Mouse (Mus musculus) CH12F3 (cell line): ENCODE results near the gene Stk11ip.

ENCODE experiments used
- in situ Hi-C: fragments of 300-500 bp; cut with MboI; formaldehyde crosslinking; loops from 2 replicates; pipeline ENCODE4 v1.14.3; 2020; ENCODE audit warnings: low sequenced_read_pairs

Gene Stk11ip

DNA sequence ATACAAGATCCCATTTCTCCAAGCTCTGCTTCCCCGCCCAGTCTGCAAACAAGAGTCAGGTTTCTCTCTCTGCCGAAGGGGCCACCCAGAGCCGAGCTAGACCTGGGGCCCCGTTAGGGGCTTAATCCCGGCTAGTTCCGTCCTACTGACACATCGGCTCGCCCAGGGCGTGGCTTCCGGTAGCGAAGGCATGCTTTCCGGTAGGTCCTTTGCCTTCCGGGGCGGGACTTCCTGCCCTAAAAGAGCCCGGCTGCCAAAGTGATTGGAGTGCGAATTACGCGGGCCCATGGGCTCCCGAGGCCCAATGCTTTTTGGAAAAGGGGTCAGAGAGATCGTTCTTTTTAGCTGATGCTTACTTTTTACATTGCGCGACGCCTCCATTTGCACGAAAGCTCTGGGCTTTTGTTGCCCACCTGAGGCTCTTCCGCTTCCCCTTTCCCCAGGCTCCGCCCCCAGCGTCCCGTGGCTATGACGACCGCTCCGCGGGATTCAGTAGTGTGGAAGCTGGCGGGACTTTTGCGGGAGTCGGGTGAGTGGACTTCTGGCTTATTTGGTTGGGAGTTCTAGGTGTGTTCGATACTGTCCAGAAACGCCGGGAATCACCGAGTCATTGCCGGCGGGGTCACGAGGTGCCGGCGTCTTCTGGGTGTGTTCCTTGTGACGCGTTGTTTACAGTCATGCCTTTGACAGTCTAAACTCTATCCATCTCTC is at the start of gene Stk11ip:
Stk11ip (plus strand) TSS at position 209 of the 711 bp plus-strand sequence.
- in situ Hi-C loops, result no loop called here

DNA sequence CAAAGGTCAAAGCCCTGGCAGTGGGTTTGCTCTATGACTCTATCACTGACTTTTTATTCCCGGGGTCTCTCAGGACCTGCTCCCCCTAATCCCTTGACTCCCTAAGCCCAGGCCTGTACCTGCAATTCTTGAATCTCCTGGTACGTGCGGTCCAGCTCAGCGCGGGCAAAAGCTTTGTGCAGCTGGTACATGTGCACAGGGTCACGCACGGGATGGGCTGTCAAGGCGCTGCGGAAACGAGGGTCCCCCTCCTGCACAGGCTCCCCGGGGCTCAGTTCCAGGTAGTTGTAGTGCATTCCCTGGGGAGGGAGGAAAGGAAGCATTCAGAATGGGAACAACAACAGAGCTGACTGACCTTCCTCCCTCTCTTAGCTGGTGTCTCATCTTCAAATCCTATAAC is 44.9 kb upstream of the Stk11ip start:
- in situ Hi-C loops, result loop anchor here (5.0 kb wide), 1 partner anchor 86 kb away; no protein-coding TSS in a partner anchor

DNA sequence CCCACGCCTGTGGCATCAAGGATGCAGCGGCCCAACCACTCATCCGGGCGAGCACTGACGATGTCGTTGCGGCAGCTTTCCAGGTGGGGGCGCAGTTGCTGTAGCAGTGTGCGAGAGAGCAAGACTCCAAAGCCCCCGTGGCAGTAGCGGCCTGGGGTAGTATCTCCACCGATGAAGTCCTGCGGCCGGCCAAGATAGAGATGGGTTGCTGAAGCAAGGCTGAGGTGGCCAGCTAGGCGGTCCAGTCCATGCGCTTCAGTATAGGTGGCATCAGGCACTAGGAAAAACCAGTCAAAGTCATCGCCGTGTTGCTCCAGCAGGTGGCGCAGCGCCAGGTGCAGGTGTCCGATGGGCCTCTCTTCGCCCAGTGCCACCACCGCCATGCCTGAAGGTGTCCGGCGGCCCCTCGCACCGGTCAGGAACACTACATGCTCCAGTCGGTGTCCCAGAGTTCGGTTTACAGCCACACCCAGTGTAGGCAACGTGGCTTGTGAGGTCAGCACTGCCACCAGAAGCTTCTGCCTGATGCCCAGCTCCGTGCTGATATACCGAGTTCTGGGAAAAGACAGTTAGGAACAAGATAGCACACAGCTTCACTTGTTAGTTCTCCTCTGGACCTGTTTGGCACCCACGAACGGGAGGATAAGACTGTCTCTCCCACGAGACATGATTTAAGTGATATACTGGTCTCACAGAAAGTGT is 43.9 kb upstream of the Stk11ip start:
- in situ Hi-C loops, result loop anchor here (5.0 kb wide), 1 partner anchor 85 kb away; no protein-coding TSS in a partner anchor

DNA sequence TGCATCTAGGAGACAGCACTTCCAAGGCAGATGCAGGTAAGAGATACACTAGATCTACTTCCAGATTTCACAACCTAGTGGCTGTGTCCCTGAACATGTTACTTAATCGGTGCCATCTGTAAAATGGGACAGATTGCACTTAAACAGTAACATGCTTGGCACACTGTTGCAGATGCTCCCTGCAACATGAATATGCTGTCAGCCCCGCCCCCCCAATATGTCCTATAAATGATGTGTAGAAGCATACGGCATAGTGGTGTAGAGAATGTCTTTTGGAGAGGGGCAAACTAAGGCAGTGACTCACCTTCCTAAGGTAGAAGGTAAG is 43.4 kb upstream of the Stk11ip start:
- in situ Hi-C loops, result loop anchor here (5.0 kb wide), 1 partner anchor 84 kb away; no protein-coding TSS in a partner anchor

DNA sequence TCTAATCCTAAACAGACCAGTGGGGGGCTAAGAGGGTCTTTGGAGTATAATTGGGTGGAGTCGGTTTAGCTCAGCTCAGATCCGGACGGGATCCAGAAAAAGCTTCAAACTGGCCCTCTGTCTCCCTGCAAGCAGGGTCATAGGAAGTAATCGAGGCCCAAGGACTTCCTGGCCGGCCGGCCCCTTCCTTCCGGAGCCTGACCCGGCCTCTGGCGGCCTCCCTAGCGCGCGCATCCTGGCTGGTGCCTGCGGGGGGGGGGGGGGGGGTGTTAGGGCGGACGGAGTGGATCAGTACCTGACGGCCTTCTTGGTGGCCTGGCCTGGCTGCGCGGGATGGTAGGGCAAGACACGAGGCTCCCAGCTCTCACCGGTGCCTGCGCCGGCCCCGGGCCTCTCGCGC is 42.8 kb upstream of the Stk11ip start:
- in situ Hi-C loops, result loop anchor here (5.0 kb wide), 1 partner anchor 84 kb away; no protein-coding TSS in a partner anchor

DNA sequence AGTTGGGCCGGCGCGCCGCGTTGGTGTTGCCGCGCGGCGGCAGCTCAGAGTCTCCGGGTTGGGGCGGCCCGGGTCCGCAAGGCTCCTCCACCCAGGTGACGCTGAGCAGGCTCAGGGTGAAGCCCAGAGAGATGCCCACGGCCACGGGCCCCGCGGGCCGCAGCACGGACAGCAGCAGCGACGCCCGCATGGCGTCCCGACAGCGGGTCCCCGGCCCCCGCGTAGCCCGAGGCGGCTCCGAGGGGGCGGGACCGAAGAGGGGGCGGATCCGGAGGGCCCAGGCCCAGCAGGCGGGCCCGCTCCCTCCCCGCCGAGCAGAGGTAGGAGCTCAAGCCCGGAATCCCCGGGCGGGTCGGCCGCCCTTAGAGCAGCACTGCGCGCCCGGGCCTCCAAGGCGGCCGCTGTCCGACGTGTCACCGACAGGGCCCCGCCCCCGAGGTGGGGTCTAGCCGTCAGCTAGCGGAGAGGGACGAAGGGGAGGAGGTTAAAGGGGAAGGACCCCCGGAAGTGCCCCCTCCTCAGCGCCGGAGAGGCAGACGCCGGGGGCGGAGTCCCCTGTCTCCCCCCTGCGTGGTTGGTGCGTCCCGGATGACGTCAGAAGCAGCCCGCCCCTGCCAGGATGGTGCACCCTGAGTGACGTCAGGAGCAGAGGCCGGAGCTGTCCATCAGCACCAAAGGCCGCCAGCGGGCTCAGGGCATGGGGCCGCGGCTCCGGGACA is 42.3 kb upstream of the Stk11ip start, which contains the start of the genes Chpf and Tmem198:
Chpf (minus strand) TSS at position 392 of the 719 bp plus-strand sequence.
Tmem198 (plus strand) TSS at position 617 of the 719 bp plus-strand sequence.
- in situ Hi-C loops, result loop anchor here (5.0 kb wide), 1 partner anchor 83 kb away; no protein-coding TSS in a partner anchor

DNA sequence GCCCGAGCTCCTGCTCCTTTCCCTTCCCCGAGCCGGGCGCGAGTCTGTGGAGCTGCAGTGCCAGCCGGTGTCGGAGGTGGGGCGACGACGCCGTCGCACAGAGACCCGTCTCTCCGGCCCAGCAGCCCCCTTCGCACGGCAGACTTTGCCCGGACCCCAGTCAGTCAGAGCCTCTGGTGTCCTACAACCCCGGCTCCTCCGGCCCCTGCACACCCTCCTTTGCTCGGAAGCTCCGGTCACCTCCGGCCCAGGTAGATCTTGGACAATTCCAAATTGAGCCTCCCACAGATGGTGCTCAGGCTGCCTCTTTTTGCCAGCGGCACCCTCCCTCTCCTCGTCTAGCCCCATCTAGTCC is 41.7 kb upstream of the Stk11ip start:
- in situ Hi-C loops, result loop anchor here (5.0 kb wide), 1 partner anchor 83 kb away; no protein-coding TSS in a partner anchor

DNA sequence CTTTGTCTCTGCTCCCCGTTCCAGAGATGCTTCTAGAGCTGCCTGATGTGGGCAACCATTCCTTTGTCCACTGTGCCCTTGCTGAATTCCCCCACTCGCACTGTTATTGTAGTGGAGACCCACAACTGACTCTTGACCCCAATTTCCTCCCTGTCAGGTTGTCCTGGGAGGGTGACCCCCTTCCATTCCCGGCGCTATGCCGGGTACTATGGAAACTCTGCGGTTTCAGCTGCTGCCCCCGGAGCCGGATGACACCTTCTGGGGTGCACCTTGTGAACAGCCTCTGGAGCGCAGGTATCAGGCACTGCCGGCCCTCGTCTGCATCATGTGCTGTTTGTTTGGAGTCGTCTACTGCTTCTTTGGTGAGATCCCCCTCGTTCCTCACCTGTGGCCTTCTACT is 41.3 kb upstream of the Stk11ip start:
- in situ Hi-C loops, result no loop called here

DNA sequence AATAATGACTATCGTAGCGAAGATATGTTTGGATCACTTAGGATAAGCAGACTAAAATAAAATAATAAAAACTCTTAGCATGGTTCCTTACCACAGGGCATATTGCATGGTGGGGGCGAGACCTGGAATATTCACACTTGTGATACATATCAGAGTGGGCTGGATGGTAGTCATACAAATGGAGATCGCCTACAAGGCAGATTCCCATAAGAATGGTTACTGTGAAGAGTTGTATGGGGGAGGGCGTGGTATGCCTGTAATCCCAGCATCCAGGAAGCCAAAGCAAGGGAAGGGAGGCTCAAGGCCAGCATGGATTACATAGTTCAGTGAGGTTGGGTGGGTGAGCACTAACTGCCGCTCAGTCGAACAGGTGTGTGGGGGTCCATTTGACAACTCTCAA is 40.6 kb upstream of the Stk11ip start:
- in situ Hi-C loops, result no loop called here

DNA sequence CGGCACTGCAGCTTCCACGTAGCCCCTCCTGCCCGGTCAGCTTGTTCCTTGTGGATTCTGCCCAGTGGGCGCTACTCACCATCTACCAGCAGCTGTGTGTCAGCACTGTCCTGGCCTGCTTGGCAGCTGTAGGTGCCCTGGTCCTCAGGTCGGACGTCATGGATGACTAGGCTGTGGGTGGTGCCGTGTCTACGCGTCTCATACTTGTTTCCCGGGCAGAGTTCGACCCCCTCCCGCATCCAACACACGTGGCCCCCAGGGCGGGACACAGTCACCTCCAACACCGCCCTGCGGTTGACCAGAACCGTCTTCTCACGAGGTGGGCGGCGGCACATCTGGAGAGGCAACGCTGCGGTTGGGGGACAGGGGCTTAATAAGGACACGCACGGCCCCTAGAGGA is 34.8 kb upstream of the Stk11ip start:
- in situ Hi-C loops, result no loop called here

DNA sequence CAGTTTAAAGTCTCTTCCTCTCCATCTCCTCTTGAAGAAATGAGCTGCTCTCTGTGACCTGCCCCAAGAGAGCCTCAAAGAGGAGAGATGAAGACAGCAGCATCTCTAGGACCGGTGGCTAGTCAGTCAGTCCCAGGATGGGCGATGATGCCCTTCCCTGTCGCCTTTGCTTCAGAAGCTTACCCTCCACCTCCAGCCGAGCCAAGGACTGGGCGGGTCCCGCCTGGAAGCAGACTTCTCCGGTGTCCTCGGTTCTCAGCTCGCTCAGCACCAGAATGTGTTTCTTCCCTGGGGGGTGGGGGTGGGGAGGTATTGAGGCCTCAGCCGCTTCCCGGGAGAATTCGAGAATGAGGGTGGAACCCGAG is 34.3 kb upstream of the Stk11ip start:
- in situ Hi-C loops, result no loop called here

DNA sequence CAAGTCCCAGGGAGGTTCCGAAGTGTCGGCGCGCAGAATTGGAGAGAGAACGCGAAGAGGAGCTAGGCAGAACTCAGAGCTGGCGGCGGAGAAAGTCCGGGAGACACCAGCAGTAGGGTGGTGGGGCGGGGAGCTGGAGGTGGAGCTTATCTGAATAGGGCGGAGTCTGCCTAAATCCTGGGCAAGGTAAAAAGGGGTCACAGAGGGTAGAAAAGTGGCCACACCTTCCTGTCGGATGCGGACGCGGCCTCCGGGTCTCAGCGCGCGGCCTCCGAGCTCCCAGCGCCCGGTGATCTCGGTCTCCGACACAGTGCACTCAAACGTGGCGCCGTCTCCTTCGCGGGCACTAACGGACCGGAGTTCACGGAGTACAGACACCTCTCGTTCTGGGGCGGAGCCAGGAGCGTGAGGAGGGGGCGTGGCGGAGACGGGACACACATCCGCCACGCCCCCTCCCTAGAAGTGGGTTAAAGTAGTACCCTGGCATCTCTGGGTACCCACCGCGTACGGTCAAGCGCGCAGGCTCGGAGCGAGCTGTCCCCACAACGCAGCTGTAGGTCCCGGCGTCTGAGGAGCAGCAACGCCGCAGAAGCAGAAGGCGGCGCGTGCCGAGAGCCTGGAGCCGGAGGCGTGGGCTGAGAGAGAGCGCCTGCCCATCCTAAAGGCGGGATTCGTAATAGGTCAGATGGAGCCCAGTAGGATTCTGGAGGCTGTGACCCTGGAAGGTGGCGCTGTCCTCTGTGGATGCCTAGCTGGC is 33.7 kb upstream of the Stk11ip start:
- in situ Hi-C loops, result no loop called here

DNA sequence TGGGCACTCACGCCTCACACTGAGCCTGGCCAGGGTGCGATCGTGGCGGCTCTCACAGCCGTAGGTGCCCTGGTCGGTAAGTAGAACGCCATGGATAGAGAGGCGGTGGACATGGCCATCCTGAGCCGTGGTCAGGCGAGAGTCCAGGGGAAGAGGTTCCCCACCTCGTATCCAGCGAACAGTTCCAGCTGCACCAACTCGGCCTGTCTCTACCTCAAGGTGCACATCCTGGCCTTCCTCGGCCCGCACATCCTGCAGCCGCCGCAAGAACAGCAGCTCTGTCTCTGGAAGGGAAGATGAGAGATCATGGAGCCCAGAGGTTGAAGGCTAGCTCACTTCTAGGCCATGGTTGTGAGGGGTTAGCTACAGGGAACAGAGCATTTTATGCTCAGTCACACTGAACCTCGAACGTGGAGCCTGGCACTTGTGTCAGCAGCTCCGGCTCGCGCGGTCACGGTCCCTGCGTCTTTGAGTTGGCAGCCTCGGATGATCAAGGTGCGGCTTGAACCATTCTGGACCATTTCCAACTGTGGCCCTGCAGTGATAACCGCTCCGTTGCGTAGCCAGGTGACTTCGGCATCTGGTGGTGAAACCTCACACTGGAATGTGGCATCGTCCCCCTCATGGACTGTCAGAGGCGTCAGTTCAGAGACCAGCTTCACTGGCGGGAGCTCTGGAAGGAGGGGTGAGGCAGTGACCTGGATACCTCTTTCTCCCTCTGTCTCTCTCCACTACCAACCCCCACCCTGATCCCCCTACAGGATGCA is 30.4 kb upstream of the Stk11ip start:
- in situ Hi-C loops, result no loop called here

DNA sequence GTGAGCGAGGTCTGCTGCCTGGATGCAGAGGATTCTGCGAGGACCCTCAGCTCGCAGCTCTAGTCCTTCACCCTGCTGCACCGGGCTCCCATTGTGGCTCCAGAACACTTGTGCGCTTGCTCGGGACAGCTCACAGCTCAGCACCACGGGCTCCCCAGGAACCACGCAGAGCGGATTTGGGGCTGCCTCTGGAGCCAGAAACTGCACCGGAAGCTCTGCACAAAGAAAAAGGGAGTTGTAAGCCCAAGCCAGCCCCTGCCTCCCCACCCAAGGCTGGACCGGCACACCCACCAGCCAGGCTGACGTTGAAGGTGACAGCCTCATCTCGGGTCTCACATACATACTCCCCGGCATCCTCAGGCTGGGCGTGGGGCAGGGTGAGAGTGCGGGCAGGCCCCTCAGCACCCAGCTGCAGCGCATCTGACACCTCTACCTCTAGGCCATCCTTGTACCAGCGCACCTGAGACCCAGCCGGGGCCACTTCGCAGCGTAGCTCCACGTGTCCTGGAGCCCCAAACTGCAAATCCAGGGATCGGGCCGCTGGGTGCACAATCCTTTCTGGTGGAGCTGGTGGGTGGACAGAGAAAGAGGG is 28.7 kb upstream of the Stk11ip start:
- in situ Hi-C loops, result no loop called here

DNA sequence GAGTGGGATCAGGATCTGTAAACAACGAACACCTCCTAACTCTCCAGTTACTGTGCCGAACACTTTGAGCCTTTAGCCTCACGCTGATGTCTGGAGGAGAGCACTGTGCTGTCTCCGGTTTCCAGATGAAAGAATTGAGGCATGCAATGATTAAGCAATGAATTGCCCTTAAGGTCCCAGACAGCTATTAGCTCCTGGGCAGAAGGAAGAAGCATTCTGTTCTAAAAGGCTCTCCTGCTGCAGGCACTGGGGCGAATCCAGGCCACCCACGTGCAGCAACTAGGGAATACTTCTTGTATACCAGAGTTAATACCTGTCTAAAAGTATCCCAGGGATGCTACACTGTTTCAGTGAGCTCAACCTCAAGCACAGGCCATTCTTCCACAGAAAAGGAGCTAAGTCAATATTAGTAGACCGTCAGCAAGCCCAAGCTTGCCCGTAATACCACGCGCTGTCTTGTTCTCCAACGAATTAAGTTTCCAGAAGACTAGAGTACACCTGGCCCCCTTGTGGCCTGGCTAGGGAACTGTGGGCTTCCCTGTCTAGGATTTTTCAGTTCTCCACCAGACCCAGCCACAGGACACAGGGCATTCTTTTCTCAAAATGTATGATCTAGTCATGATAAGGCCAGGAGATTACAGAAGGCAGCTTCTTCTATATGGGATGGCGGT is 26.3 kb upstream of the Stk11ip start:
- in situ Hi-C loops, result no loop called here

DNA sequence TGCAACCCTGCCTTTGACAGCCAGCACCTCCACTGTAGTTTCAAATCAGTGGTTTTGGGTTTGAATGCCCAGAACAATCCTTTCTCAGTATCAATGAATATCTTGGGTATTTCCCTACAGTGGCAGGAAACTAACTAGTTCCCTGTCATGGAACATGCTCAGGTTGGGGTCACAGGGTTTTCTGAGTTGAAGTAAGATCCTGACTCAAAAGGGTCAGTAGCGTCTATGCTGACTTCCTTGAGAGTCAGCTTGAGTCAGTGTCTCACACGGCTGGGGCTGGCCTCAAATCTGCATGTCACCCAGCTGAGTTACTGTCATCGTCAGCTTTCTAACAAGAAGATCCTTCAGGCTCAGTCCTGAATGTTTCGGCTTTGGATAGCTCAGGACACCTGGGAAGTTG is 22.4 kb upstream of the Stk11ip start:
- in situ Hi-C loops, result no loop called here

DNA sequence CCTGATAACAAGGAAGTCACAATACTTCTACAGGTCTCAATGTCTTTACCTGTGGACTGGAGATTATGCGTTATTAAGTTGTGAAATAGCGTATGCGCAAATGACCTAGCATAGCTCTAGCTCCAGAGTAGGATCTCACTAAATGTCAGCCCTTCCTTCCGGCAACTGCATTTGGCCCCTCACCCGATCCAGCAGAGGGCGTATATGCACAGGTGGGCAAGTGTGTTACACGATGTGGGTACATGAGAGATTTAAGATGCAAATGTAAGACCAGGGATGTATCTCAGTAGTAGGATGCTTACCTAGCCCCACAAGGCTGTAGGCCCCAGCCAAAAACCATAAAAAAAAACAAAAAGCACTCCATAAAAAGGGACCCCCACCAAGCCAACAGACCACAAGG is 21.9 kb upstream of the Stk11ip start:
- in situ Hi-C loops, result no loop called here

DNA sequence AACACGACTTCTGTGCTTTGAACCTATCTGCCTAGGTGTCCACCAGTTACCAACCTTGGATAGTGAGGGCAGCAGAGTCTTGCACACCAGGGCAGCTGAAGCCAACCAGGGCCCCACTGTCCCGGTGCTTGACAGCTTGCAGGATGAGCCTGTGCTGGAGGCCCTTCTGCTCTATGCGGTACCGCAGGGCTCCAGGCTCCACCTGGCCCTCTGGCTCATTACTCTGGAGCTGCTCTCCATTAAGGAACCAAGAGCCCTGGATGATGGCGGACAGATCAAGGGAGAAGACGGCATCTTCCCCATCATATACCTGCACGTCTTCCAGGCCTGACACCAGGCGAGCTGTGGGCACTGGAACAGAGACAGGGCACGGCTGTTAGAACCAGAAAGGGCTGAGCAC is 19.4 kb upstream of the Stk11ip start:
- in situ Hi-C loops, result no loop called here

DNA sequence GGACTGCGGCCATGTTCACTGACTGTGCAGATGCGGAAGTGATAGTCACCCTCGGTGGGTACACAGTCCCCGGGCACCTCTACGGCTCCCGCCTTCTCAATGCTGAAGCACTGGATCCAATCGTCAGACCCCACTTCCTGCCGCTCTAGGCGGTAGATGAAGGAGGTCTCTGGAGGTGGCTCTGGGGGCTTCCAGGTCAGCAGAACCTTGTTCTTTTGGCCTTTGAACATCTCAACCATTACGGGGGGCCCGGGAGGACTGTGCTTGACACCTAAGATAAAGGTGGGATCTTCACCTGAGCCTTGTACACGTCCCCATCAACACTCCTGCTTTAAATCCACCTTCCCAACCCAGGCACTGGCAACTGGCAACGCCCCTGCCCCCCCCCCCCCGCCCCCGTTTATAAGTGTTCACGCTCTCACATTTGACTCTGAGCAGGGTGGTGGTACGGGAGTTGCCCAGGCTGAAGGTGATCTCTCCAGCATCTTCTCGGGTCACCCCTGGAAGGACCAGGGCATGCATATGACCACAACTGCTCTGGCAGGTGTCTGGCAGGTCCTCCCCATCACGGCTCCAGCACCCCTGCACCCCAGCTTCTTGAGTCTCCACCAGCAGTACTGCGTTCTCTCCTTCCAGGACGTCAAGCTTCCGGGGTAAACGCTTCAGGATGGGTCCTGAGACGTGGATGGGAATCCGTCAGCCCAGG is 18.2 kb upstream of the Stk11ip start:
- in situ Hi-C loops, result no loop called here
